Mouse (Mus musculus): Measurements from ENCODE around the gene Olfr1056. TPM values are rescaled to one million over a fixed set of nuclear protein-coding genes. Genes with fewer than 3 reads are reported as not detected.
"Not testable (repeated sequence)": the region's sequence is repeated elsewhere in the genome, so short reads cannot be mapped to it uniquely, and the experiment has no call there.

The Olfr1056 gene
- polyA plus RNA-seq (2014; fragmentation: Nextera tagmentation; extraction: Ambion mirVana): not detected in 2 replicates

DNA sequence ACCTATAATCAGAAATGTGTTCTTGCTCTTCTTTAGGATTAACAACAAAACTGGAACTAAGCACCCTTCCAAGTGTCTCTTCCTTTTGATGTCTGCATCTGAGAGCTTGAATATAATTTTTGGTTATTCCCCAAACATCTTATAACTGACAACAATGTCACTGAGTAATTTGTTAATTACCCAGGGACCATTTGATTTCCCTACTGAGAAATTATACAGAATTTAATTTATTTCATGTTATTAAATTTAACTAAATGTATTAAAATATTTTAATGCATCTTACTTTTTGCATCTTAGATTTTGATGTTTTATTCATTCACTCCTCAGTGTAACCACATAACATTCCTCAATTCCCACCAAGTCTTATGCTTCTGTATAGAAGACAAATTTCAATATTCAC lies at the start of gene Olfr1056:
Olfr1056 (minus strand) TSS at position 101 of the 400 bp plus-strand sequence.
- no peaks in the 10 kb centered on the region for H3K27me3 ChIP-seq (ENCODE audit: control insufficient read depth, insufficient read depth, low read length)
- no peak within 1 kb of the TSS for H3K4me3 ChIP-seq (ENCODE audit: low read depth, low read length)
- no peak within 1 kb of the TSS for H3K27ac ChIP-seq (ENCODE audit: low read depth, low read length)
- H3K9me3 ChIP-seq (replicated peaks; ENCODE audit: control insufficient read depth, low read length): no peaks in the 10 kb centered on the region
- no peak within 1 kb of the TSS for H3K4me2 ChIP-seq
- no peak for ATAC-seq (replicated peaks; ENCODE audit: insufficient number of reproducible peaks, low FRiP score, low TSS enrichment)
- H3K4me1 ChIP-seq (ENCODE audit: control insufficient read depth, insufficient read depth, low read length): no peaks in the 10 kb centered on the region
- H3K9ac ChIP-seq (ENCODE audit: low read depth, low read length): no peak within 1 kb of the TSS
- H3K36me3 ChIP-seq (ENCODE audit: control insufficient read depth, insufficient read depth, low read length): no peaks in the 10 kb centered on the region

DNA sequence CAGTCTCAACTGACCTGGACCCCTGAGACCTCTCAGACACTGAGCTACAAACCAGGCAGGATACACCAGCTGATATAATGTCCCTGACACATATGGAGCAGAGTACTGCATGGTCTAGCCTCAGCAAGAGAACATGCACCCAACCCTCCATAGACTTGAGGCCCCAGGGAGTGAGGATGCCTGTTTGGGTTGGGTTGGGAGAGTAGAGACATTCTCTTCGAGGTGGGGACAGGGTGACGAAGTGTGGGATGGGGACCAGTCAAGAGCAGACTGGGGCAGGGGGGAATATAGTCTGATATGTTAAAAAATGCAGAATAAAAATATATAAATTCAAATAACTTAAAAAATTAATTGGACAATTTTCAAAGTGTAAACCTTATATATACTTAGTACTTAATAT lies 32.8 kb upstream of the Olfr1056 start:
- Histone ChIP-seq H3K27ac (ENCODE audit: low read depth, low read length) (no peak overlapping the region), H3K9ac (ENCODE audit: low read depth, low read length) (no peak overlapping the region), H3K4me2 (no peak overlapping the region), H3K9me3 (replicated peaks; ENCODE audit: control insufficient read depth, low read length) (no peaks in the 10 kb centered on the region), H3K36me3 (ENCODE audit: control insufficient read depth, insufficient read depth, low read length) (no peaks in the 10 kb centered on the region), H3K4me1 (ENCODE audit: control insufficient read depth, insufficient read depth, low read length) (no peaks in the 10 kb centered on the region), H3K27me3 (ENCODE audit: control insufficient read depth, insufficient read depth, low read length) (no peaks in the 10 kb centered on the region), H3K4me3 (ENCODE audit: low read depth, low read length) (no peak overlapping the region)
- WGBS (ENCODE audit: insufficient replicate concordance): 77% methylated on average over 2 of the region's 2 CpGs
- ATAC-seq (replicated peaks; ENCODE audit: insufficient number of reproducible peaks, low FRiP score, low TSS enrichment): no peak

DNA sequence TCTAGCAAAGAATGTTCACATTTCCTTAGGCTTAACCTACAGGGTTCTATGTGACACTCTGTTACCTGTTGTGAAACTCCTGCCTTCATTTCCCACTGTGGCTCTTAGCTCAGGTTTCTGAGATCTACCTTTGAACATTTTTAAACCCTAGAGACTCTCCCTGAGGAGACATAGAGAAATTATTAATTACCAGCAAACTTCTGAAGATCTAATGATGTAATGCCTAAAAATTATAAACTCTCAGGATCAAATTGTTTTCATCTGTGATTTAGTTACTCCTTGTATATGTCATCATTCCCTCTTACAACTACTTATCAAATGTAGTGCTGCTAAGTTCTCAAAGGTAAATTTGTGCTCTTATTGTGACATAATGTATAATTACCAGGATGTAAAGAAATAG lies 26.2 kb upstream of the Olfr1056 start, which contains the start of gene Olfr1058:
Olfr1058 (minus strand) TSS at position 101 of the 400 bp plus-strand sequence.
- H3K4me3 ChIP-seq (ENCODE audit: low read depth, low read length); H3K27me3 ChIP-seq (ENCODE audit: control insufficient read depth, insufficient read depth, low read length); H3K27ac ChIP-seq (ENCODE audit: low read depth, low read length); H3K36me3 ChIP-seq (ENCODE audit: control insufficient read depth, insufficient read depth, low read length); H3K9ac ChIP-seq (ENCODE audit: low read depth, low read length); H3K4me2 ChIP-seq; ATAC-seq (replicated peaks; ENCODE audit: insufficient number of reproducible peaks, low FRiP score, low TSS enrichment); H3K9me3 ChIP-seq (replicated peaks; ENCODE audit: control insufficient read depth, low read length); H3K4me1 ChIP-seq (ENCODE audit: control insufficient read depth, insufficient read depth, low read length): not testable (repeated sequence)

DNA sequence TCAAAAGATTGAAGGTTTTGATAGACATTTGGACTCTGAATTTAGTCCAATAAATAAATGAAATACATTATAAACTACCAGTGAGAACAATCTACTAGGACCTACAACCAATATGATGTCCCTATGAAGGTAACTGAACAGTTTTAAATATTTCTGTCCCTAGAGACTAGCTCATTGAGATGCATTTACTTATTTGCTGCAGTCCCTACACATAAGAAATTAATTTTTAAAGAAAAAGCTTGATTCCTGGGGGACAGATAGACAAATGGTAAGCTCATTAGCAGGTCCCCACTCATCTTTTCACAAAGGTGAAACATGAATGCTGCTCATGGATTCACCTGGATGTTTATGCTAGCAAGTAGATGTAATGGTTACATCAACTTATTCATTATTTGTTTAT lies 16.0 kb upstream of the Olfr1056 start, which contains the start of gene Olfr1057:
Olfr1057 (minus strand) TSS at position 101 of the 400 bp plus-strand sequence.
- ATAC-seq (replicated peaks; ENCODE audit: insufficient number of reproducible peaks, low FRiP score, low TSS enrichment): no peak
- Histone ChIP-seq H3K27ac (ENCODE audit: low read depth, low read length) (no peak within 1 kb of the TSS), H3K4me2 (no peak within 1 kb of the TSS), H3K9me3 (replicated peaks; ENCODE audit: control insufficient read depth, low read length) (no peaks in the 10 kb centered on the region), H3K4me1 (ENCODE audit: control insufficient read depth, insufficient read depth, low read length) (no peaks in the 10 kb centered on the region), H3K9ac (ENCODE audit: low read depth, low read length) (no peak within 1 kb of the TSS), H3K36me3 (ENCODE audit: control insufficient read depth, insufficient read depth, low read length) (no peaks in the 10 kb centered on the region), H3K4me3 (ENCODE audit: low read depth, low read length) (no peak within 1 kb of the TSS), H3K27me3 (ENCODE audit: control insufficient read depth, insufficient read depth, low read length) (no peaks in the 10 kb centered on the region)

DNA sequence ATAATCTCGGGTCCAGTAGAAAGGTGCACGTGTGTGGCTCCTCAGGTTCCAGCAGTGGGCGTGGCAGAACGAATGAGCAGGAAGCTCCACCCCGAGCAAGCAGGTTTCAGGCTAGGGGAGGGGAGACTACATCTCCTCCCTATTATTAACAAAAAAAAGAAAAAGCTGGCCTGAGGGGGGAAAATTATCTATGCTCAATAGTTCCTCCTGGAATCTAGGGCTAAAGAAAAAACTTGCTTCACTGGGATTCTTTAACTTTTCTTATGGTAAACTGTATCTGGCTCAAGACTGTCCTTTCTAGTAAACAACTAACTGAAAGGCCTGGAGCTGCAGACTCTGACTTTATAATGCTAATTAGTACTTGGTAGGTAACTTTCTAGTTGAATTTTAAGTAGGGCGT lies 4.1 kb upstream of the Olfr1056 start:
- ATAC-seq (replicated peaks; ENCODE audit: insufficient number of reproducible peaks, low FRiP score, low TSS enrichment); H3K9me3 ChIP-seq (replicated peaks; ENCODE audit: control insufficient read depth, low read length); H3K4me2 ChIP-seq; H3K9ac ChIP-seq (ENCODE audit: low read depth, low read length); H3K4me3 ChIP-seq (ENCODE audit: low read depth, low read length); H3K27ac ChIP-seq (ENCODE audit: low read depth, low read length); H3K36me3 ChIP-seq (ENCODE audit: control insufficient read depth, insufficient read depth, low read length); H3K4me1 ChIP-seq (ENCODE audit: control insufficient read depth, insufficient read depth, low read length); H3K27me3 ChIP-seq (ENCODE audit: control insufficient read depth, insufficient read depth, low read length): not testable (repeated sequence)
- no CpG with 5 or more reads among the region's 6 CpGs for WGBS (ENCODE audit: insufficient replicate concordance)

DNA sequence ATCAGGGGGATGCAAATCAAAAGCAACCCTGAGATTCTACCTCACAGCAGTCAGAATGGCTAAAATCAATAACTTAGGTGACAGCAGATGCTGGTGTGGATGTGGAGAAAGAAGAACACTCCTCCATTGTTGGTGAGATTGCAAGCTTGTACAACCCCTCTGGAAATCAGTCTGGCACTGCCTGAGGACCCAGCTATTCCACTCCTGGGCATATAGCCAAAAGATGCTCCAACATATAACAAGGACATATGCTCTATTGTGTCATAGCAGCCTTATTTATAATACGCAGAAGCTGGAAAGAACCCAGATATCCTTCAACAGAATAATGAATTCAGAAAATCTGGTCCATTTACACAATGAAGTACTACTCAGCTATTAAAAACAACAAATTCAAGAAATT lies 10.5 kb downstream of the Olfr1056 start:
- H3K9me3 ChIP-seq (replicated peaks; ENCODE audit: control insufficient read depth, low read length); H3K4me1 ChIP-seq (ENCODE audit: control insufficient read depth, insufficient read depth, low read length): not testable (repeated sequence)
- 91% methylated on average over 1 of the region's 1 CpGs for WGBS (ENCODE audit: insufficient replicate concordance)

DNA sequence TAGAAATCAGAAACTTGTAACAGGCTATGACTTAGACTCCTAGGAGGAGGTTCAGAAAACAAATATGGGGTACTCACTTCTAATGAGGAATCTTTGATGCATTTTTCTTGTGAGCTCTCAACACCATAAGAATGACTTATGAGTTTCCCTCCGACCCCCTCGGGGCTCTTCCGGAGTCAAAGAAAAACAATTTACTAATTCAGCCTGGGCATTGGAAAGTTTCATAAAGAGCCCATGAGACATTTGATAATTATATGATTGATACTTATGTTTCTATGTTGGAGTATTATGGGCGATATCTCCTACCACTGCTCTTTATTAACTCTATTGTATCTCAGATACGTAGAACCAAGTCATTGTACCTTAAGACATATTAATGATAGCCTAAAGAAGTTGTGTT lies 12.1 kb downstream of the Olfr1056 start, which contains the start of gene Olfr1055:
Olfr1055 (minus strand) TSS at position 101 of the 400 bp plus-strand sequence.
- Histone ChIP-seq H3K27me3 (ENCODE audit: control insufficient read depth, insufficient read depth, low read length) (no peaks in the 10 kb centered on the region), H3K4me1 (ENCODE audit: control insufficient read depth, insufficient read depth, low read length) (no peaks in the 10 kb centered on the region), H3K36me3 (ENCODE audit: control insufficient read depth, insufficient read depth, low read length) (no peaks in the 10 kb centered on the region), H3K4me3 (ENCODE audit: low read depth, low read length) (no peak within 1 kb of the TSS), H3K9me3 (replicated peaks; ENCODE audit: control insufficient read depth, low read length) (no peaks in the 10 kb centered on the region), H3K9ac (ENCODE audit: low read depth, low read length) (no peak within 1 kb of the TSS), H3K4me2 (no peak within 1 kb of the TSS), H3K27ac (ENCODE audit: low read depth, low read length) (no peak within 1 kb of the TSS)
- WGBS (ENCODE audit: insufficient replicate concordance): 83% methylated on average over 5 of the region's 5 CpGs
- no peak for ATAC-seq (replicated peaks; ENCODE audit: insufficient number of reproducible peaks, low FRiP score, low TSS enrichment)

More for the DNA sequence above, 10.5 kb downstream of the Olfr1056 start:
- not testable (repeated sequence) for H3K27ac ChIP-seq (ENCODE audit: low read depth, low read length); H3K36me3 ChIP-seq (ENCODE audit: control insufficient read depth, insufficient read depth, low read length); ATAC-seq (replicated peaks; ENCODE audit: insufficient number of reproducible peaks, low FRiP score, low TSS enrichment); H3K4me3 ChIP-seq (ENCODE audit: low read depth, low read length); H3K9ac ChIP-seq (ENCODE audit: low read depth, low read length); H3K4me2 ChIP-seq; H3K27me3 ChIP-seq (ENCODE audit: control insufficient read depth, insufficient read depth, low read length)

DNA sequence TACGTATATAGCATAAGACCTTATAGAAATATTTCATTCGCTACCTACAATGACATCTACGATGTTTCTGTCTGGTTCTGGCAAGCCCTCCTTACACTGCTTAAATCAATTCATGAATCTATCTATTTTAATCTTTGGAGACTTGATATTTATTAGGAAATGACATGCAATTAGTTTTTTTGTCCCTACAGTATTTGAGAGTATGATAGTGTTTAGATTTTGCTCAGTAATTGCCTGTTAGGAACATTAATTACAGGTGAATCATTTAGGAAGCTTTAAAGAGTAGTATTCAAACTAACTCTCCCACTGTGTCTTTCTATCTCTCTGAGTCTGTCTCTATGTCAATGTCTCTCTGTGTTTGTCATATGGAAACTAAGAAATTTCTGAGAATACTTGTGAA lies 26.9 kb downstream of the Olfr1056 start, which contains the start of gene Olfr1054:
Olfr1054 (minus strand) TSS at position 101 of the 400 bp plus-strand sequence.
- no peak for ATAC-seq (replicated peaks; ENCODE audit: insufficient number of reproducible peaks, low FRiP score, low TSS enrichment)
- no peaks in the 10 kb centered on the region for H3K4me1 ChIP-seq (ENCODE audit: control insufficient read depth, insufficient read depth, low read length)
- H3K4me2 ChIP-seq: no peak within 1 kb of the TSS
- no peak within 1 kb of the TSS for H3K9ac ChIP-seq (ENCODE audit: low read depth, low read length)
- H3K36me3 ChIP-seq (ENCODE audit: control insufficient read depth, insufficient read depth, low read length): no peaks in the 10 kb centered on the region
- 86% methylated on average over 3 of the region's 3 CpGs for WGBS (ENCODE audit: insufficient replicate concordance)
- no peaks in the 10 kb centered on the region for H3K27me3 ChIP-seq (ENCODE audit: control insufficient read depth, insufficient read depth, low read length)
- H3K9me3 ChIP-seq (replicated peaks; ENCODE audit: control insufficient read depth, low read length): no peaks in the 10 kb centered on the region
- no peak within 1 kb of the TSS for H3K27ac ChIP-seq (ENCODE audit: low read depth, low read length)
- no peak within 1 kb of the TSS for H3K4me3 ChIP-seq (ENCODE audit: low read depth, low read length)

DNA sequence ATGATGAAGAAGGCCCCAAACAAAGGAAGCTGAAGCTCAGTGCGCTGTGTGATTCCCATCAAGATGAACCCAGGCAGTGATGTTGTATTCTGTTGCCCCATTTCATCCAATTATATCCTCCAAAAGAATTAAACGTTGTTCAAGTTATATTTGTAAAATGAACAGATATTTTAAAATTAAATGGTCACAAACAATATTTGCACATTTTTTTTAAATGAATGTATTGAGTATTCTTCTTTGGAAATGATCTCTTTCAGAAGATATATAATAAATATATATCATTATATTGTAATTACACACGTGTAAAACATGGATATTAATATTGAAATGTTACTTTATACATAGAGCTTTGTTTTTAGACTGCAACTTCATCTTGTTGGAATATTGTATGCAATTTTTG lies 47.1 kb downstream of the Olfr1056 start, which contains the start of gene Olfr1053:
Olfr1053 (minus strand) TSS at position 101 of the 400 bp plus-strand sequence.
- Histone ChIP-seq H3K36me3 (ENCODE audit: control insufficient read depth, insufficient read depth, low read length) (no peaks in the 10 kb centered on the region), H3K9ac (ENCODE audit: low read depth, low read length) (no peak within 1 kb of the TSS), H3K27ac (ENCODE audit: low read depth, low read length) (no peak within 1 kb of the TSS), H3K9me3 (replicated peaks; ENCODE audit: control insufficient read depth, low read length) (no peaks in the 10 kb centered on the region), H3K4me3 (ENCODE audit: low read depth, low read length) (no peak within 1 kb of the TSS), H3K4me1 (ENCODE audit: control insufficient read depth, insufficient read depth, low read length) (no peaks in the 10 kb centered on the region), H3K27me3 (ENCODE audit: control insufficient read depth, insufficient read depth, low read length) (no peaks in the 10 kb centered on the region), H3K4me2 (no peak within 1 kb of the TSS)
- 54% methylated on average over 3 of the region's 3 CpGs for WGBS (ENCODE audit: insufficient replicate concordance)
- ATAC-seq (replicated peaks; ENCODE audit: insufficient number of reproducible peaks, low FRiP score, low TSS enrichment): no peak
